Mouse (Mus musculus) kidney, adult 18-20 months (tissue): ENCODE measurements at regions not wholly inside any gene's neighbourhood (a gene's known extent, or its start where the extent isn't known, plus 50 kb on each side); places are given as distances from the start of the nearest gene placed in this dataset.

Experiments used
- DNase-seq: peaks from one replicate; pipeline ENCODE4 v3.0.0; 2021

DNA sequence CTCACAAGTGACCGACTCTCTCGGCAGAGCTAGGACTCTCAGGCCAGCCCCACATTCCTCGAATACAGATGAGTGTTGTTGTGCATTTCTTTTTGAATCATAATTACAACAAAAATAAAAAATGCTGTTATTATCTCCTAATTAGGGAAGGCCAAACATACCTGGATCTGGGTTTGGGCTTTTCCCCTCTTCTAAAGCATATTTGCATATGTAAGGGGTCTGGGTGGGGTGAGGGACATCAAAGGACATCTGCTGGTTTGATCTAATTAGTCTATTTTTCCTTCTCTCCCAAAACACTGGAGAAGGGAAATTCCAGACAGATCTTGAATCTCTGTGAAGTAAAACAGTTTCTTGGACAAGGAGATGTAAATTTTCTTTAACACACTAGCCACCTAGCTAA, 85.3 kb downstream of the Tfap2a start:
- no peak for DNase-seq

DNA sequence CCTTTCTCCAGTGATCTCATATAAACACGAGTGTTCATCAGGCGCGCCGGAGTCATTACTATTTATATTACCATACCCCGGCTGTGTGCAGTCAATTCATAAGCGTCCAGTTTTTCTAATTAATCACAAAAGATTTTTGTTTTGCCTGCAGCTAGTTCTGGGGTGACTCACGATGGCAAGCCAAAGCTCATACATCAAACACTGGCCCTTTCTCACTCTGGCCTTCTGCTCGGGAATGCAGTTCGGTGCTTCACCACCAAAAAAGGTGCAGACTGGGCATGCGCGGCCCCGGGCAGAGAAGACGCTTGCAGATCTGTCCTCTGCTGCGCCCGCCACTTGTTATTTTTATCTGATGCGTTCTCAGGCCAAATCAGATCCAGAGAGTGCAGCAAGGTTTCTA, 87.1 kb downstream of the Tfap2a start:
- DNase-seq = peak; percentile 6

DNA sequence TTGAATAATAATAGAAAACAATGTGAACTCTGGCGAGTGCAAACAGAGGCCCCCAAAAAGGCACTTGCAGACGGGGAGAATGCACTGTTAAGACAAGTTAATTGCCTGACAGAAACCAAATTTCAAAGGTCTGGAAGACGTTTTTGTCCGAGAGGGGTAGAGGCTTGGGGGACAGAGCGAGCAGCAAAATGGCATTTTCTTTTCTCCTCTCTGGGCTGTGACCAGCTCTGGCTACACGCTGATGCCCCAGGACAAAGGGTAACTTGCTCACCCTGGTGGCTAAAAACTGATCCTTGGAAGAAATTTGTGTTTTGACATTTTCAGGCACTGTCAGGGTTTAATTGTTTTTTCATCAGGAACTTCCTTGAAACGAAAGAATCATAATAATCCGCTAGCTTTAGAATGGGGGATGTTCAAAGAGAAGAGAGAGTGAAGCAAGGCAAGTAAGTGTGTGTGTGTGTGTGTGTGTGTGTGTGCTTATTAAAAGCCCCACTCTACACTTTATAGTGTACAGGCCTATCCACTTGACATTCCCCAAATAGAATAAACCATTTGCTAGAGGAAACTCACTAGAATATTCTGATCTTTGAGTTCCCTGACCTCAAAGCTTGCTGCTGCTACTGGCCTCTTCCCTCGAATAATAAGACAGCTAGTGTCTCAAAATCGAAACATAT, 88.0 kb downstream of the Tfap2a start:
- no peak for DNase-seq

DNA sequence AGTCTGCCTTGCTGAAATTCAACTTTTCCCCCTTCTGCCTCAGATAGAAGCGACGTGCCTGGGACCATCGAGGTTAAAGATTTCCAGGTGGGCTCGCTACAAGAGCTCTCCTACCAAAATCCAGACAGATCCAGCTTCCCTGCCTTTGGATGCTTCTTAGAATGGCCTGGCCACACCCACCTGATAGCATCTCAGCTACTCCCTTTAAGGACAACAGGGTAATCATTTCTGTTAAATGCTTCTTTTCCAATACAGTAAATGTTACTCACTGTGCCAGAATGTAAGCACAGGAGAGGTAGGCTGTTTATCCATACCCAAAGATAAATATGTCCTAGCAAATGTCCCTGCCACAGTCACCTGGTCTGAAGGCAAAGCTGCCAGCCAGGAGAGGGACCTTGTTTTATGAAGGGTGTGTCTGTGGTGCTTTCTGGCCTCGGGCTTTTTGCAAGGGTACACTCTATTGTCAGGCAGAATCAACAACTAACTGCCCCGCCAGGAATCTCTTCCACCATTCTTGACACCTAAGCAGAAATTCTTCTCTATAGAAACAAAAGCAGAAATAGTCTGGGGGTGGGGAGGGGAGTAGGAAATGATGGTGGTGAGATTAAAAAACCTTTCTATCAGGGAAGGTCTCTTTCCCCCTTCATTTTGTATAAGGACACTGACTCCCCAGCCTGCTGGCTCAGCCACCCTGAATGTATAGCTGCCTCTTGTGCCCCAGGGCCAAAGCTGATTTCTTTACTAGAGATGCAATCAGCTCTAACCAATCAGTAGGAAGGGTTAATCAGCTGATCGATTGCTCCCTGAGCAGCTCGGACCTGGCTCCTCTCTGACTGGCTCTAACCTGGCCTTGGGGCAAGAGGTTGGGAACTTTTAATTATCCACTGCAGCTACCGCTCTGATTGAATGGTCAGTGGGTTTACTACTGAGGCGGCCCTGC, 88.8 kb downstream of the Tfap2a start:
- no peak for DNase-seq

DNA sequence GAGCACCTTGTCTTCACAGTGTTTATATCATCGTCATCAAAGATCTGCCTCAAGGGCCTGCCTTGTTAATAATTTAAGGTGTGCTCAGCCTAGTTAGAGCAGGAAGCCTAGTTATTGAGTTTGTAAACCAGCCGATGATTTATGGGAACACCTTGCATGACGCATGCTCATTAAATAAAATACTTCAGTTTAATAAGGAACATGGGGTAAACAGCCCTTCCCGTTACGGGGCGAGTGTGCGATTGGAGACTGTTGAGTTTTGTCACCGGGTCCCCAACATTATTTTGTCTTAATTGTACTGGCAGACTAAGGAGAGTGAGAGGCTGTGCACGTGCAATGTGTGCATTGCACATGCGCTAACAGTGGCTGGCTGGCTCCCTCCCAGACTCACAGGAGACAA, 92.0 kb downstream of the Tfap2a start:
- DNase-seq = no peak

DNA sequence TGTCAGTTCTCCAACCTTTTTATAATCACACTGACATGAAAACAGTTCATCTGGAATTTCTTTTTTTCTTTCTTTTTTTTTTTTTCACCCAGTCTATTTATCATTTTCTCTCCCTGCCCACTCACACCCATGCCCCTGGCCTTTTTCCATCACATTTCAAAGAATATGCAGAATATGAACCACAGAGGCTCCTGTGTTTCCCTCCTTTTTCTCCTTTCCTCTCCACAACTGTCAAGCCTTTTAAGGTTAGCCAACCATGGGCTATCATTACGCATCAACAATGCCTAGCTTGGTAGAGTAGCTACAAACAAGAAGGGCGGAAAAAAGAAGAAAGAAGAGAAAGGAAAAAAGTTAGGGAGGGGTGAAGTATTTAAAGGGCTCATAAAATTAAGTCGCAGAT, 92.5 kb downstream of the Tfap2a start:
- DNase-seq = no peak

DNA sequence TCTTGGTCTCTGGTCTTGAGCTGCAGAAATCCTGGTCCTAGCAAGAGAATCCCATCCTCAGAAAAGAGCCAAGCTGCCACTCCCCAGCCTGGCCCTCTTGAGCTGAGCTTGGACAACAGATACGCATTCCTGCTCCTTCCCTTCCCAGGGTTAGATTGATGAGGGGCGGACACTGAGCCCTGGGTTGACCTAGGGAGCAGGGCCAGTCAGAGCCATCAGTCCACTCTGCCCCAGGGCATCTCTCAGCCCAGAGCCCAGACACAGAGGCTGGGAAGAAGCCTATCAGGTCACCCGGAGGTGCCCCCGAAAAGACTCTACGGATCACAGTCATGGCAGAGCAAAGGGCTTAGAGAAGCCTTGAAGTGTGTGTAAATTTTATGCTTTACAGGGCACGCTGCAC, 95.2 kb downstream of the Tfap2a start:
- no peak for DNase-seq

DNA sequence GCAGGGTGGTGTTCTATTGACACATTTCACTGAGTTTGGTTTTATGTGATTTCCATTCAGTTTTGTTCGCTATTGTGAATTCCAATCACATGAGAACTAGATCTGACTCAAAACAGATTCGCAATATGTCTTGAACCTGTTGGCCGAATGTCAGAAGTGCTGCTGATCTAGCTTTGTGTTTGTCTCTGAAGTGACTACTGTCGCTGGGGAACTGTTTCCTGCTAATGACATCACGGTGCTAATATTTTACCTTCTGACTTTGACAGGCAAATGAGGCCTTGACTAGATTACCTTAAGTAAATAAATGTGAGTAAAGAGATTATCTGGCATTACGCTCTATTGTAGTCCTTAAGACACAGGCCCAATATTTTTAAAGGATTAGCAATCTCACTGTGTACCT, 100.9 kb downstream of the Tfap2a start:
- DNase-seq = no peak

DNA sequence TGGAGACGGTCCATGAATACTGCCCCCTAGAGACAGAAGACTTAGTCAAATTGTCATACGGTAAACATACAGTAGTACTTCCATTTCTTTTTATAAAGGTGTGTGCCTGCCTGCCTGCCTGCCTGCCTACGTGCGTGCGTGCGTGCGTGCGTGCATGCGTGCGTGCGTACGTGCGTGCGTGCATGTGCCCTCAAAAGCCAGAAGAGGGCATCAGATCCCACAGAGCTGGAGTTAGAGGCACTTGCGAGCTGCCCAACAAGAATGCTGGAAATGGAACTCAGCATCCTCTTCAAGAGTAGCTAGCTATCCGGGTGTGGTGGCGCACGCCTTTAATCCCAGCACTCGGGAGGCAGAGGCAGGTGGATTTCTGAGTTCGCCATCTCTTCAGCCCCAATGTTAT, 120.3 kb downstream of the Tfap2a start:
- no peak for DNase-seq

DNA sequence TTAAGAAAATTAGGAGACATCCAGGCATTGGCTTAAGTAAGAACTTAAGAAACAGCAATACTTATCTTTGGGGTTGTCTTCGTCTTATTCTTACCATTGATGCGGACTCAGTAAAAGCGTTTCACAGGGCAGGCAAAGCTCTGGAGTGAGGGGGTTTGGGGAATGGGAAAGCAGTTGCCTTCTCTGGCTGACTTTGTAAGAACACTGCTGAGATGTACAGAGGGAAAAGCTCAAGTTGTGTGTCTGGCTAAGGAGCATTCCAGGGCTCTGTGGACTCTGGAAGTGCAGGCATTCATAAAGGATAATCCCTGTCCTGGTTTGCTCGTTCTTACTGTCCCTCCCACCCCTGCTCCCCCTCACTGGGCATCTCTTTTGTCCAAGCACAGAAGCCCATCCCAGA, 129.7 kb downstream of the Tfap2a start:
- no peak for DNase-seq

DNA sequence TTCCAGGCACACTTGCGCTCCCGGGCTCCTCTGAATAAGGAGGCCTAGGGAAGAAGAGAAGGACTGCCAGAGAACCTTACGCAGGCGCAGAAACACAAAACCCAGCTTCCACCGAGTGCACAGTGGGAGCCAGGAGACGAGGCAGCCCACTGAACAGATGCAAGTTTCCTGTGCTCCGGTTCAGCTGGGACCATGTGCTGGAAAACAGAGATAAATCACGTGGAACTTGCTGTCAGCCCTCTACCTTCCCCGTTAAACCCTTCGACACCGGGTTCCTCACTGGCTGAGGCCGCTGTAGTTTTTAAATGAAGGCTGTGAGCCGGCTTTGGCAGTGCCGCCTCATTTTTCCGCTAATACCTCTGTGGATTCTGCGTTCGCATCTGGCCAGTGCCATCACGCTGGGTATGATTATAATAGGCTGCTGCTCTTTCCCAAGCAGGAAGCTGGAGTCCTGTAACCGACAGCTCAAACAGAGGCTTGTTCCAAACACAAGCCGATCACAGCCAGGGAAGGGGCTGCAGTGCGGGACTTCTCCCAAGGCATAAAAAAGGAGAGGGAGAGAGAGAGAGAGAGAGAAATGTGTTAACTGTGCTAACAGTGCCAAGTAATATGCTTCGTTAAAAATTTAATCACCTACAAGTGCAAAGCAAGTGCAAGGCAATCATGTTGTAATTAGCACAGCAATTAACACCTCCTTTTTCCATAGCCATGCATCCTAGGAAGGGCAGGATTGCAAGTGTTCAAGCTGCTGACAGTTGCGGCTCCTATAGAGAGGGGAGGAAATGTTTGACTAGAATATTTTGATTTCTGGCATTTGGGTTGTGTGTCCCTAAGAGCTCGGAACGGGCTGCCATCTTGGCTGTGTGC, 131.5 kb downstream of the Tfap2a start:
- no peak for DNase-seq

DNA sequence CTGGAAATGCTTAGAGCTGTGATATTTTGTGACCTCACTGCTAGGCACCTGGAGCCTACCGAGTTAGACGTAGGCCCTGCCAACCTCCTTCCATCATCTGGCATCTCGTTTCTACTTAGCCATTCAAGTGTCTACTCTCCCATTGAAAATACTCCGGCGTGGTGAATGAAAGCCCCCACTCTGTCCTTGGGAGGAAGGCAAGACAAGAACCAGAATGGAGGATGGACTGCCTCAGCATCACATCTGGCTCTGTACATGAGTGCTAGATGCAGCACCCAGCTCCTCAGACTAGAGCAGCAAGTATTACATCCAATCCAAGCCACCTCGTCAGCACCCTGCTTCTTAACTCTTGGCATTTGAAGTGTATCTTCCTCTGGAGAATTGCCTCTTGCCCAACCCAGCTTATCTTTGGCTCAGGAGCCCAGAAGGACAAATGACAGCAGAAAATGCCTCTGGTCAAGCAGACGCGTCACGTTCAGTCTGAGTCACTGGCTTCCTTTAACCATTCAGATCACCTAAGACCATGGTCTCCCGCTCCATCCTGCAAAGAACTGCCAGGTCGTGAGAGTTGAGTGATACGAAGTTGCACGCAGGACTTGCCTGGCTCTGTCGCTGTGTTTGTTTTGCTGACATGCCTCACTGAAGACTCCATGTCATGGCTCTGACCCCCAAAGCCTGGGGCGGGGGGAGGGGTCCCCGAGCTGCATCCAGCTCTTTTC, 132.3 kb downstream of the Tfap2a start:
- DNase-seq = no peak

DNA sequence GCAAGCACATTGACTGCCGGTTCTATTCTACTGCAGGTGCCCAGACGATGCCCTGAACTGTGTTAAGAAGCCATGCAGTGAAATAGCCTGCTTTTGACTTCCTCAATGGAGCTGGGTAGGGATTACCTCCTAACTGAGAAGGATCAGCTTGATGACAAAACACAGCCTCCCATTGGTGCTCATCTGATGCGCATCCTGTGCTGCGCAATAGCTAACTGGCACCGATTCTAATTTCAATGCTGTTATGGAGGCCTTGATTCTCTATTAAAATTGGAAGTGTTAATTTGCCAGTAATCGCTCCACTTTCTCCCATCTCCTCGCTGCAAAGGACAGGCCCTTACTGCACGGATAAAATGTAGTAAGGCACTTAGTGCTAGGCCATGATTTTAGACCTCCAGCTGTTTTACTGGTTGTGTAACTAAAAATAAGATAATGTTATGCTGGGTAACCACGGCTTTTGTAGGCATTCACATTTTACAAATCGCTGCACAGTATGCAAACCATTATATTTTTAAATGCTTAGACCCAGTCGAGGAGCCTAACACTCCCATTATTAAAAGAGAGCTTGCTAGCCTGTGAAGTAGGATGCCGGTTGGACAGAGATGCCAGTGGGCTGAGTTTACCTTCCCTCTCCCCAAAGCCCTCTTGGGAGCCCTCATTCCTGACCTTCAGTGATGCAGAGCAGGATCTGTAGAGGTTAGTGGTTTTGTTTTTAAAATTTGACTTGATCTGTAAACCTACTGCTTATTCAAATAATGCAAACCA, 163.0 kb downstream of the Tfap2a start:
- no peak for DNase-seq

DNA sequence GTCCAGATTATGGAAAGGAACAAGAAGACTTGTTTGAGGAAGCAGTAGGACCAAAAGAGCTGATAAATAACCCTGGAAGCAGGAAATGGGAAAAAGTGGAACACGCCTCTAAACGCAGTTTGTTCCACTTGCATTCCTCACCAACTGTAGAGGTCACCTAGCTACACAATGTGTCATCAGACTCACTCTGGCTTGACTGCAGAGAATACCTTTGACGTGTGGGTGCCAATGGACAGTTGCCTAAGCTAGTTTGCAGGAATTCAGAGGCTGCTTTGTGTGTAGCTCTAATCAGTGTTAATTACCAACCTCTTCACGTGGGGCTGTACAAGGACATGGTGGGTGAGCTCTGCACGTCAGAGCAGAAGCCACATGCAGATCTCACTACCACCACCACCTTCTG, 168.7 kb downstream of the Tfap2a start:
- no peak for DNase-seq

DNA sequence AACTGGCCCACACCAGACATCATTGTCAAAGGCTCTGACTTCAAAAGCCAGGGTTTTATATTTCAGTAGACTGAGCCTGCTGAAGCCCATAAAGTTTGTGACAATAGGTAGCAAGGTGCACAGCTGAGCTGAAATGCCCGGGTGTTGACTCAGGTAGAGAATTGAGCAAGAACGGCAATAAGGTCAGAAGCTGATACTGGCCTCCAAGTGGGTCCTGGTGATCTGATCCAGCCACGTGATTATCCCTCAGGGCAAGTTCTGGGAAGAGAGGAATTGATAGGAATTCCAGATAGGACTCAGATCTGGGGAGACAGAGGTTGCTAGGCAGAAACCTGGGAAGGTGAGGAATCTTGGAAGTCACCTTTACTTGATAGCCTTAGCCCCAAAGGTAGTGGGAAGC, 170.4 kb downstream of the Tfap2a start:
- no peak for DNase-seq

DNA sequence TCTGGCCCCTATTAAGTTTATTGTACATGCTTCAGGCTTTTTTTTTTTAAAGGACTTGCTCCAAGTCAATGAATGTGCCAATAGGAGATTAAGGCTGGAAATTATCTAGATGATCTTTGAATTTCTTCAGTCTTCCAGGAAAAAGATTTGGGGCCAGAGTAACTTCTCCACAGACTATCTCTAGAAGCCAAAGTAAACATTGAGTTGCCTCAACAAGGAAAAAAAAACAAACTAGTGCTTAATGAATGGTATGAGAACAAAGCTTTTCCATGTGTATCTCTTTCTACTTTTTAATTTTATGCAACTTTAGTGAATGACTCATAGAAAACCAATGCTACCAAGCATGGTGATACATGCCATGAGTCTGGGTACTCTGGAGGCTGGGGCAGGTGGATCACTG, 173.8 kb downstream of the Tfap2a start:
- no peak for DNase-seq

DNA sequence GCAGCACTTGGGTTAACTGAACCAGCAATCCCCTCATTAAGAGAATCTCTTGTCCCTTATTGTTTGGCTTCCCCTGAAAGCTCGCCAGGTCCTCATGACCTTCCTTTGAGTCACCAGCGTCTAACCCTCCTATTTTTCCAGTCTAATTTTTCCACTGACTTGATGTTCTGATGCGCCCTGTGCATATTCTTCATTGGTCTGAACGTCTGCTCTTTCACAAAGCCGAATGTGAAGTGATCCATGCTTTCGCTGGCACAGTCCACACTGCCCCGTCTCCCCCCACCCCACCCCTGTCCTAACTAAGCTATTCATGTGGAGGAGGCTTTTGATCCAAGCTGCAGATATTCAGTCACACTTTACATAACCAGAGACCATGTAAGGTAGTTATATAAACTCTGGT, 183.8 kb downstream of the Tfap2a start:
- no peak for DNase-seq

DNA sequence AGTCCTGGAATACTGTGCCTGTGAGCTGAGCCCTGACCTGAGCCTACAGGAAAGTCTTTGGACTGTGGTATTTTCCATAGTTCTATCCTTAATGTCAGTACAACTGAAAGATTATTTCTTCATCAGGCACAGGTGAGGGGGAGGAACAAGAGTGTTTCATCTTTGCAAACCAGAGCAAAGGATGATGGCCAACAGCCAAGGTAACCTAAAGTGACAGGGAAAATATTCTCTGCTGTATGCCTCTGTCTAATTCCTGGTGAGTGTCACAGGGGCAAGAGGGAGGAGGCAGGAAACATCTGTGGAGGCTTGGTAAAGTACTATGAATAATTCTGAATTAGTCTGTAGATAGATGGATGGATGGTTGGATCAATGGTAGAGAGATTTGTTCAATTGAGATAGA, 164.3 kb upstream of the Ofcc1 start:
- no peak for DNase-seq

DNA sequence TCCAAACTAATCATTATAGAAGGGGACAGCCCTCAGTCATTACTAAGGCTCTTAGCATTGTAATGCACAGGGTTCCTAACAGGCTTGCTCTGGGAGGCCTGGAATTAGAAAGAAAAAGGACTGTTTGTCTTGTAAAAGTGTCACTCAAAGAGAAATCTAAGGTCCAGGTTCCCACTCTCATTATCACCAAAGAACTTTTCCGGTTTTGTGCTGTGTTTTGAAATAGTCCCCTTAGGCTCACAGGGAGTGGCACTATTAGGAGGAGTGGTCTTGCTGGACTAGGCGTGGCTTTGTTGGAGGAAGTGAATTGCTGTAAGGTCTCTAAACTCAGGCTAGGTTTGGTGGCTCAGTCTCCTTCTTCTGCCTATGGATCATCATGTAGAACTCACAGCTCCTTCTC, 161.9 kb upstream of the Ofcc1 start:
- no peak for DNase-seq

DNA sequence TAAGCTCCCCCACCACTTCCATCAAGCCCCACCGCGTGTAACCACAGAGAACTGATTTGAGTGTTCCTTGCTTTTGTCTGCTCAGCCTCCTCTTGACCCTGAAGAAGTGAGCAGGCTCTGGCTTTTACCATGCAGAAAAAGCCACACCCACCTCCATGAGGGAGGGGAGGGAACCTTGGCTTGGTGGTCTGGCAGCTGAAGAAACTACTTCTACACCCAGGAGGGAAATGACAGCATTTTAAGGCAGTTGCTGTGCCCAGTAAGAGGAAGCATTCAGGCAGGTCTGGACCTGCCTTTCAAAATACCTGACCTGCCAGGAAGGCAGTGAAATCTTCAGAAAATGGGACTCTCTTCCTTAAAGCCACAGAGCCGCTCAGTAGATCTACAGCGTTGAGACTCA, 156.9 kb upstream of the Ofcc1 start:
- DNase-seq = no peak

DNA sequence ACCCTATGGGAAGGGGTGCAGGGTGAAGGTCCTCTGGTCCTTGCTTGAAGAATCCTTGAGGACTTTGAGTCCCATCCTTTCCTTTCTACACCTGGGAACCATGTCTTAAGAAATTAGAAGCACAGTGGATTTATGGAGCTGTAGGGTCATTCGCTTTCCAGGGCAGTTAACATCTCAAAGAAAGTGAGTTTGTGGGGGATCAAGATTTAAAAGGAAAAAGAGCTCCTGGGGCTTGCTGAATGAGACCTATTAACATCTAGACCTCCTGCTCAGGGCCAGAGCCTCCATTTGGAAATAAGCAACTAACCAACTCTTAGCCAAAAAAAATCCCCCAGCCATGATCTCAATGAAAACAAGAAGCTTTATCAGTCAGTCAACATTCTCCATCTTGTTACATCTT, 148.0 kb upstream of the Ofcc1 start:
- no peak for DNase-seq

DNA sequence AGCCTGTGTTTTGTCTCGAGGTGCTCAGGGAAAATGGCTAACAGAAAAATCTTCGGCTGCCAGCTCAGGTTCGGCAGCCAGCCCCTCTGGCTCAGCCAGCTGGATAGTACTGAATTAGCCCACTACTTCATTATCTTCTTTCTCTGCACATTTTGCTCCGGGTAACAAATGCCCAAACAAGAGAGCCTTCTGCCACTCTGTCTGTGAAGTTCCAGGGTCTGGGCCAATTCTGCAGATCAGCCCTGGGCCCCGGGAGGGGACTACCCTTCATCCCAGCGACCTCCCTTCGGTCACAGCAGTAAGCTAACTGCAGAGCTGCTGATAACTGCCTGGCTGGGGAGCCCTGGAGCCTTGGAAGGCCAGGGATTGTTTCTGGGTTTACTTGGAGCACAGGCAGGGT, 119.6 kb upstream of the Ofcc1 start:
- no peak for DNase-seq
